Mouse (Mus musculus) spleen, adult 2 months (tissue): ENCODE data around the gene Brix1.

Experiments
- CTCF ChIP-seq: fragments of 200-500 bp; IDR thresholded peaks from 2 replicates; pipeline ENCODE4 v1.5.1; 2011; ENCODE audit warnings: mild to moderate bottlenecking, inconsistent platforms; ENCODE audit not compliant: insufficient read depth, insufficient read length, insufficient replicate concordance; ENCODE audit errors: extremely low read depth
- POLR2A ChIP-seq: fragments of 200-500 bp; IDR thresholded peaks from 2 replicates; pipeline ENCODE4 v1.6.1; 2011; ENCODE audit warnings: low read depth, low read length, inconsistent platforms

GRCm38 (mm10) chr15:10426545-10427266 is 59.0 kb downstream of the Brix1 start:
- TF ChIP-seq CTCF (no peak), POLR2A (no peak)
